Mouse (Mus musculus): ENCODE measurements around the gene Zfp169. TPM values are rescaled to one million over a fixed set of nuclear protein-coding genes. Genes with fewer than 3 reads are reported as not detected.

Gene Zfp169
- polyA plus RNA-seq, 1 experiment from 2014 or later: 7.4 TPM

DNA sequence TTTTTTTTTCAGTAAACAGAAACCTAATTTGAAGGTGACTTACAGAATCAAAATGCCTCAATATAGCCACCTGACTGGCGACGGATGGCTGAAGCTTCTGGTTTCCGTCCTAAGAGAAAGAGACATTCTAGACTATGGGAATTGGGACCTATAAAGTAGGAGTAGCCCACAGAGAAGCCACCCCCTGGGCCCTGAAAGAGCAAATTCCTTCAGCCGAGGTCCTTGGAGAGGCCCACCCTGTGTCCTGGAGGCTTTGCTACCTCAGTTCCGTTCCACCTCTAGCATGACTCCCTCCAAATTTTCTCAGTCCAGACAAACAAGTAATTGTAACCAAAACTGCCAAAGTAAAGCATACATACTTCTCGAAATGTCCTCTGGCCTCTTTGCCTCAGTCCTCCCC, 34.4 kb upstream of the Zfp169 start:
- 93% methylated on average over 6 of the region's 6 CpGs for WGBS
- Histone ChIP-seq H3K9me3 (ENCODE audit: control insufficient read depth, low read length) (no peaks in the 10 kb centered on the region), H3K27me3 (ENCODE audit: control insufficient read depth, insufficient read depth, low read length) (no peaks in the 10 kb centered on the region), H3K4me2 (ENCODE audit: low read length) (no peak overlapping the region), H3K4me3 (replicated peaks; ENCODE audit: low read depth, low read length) (no peak overlapping the region), H3K4me1 (ENCODE audit: control insufficient read depth, insufficient read depth, low read length) (peaks cover 16% of the 10 kb centered on the region), H3K9ac (replicated peaks; ENCODE audit: low read length) (no peak overlapping the region), H3K27ac (replicated peaks; ENCODE audit: low read depth, low read length) (no peak overlapping the region), H3K36me3 (ENCODE audit: control insufficient read depth, insufficient read depth, low read length) (no peaks in the 10 kb centered on the region)
- no peak for ATAC-seq (ENCODE audit: low FRiP score, low TSS enrichment)
- no peak for DNase-seq

DNA sequence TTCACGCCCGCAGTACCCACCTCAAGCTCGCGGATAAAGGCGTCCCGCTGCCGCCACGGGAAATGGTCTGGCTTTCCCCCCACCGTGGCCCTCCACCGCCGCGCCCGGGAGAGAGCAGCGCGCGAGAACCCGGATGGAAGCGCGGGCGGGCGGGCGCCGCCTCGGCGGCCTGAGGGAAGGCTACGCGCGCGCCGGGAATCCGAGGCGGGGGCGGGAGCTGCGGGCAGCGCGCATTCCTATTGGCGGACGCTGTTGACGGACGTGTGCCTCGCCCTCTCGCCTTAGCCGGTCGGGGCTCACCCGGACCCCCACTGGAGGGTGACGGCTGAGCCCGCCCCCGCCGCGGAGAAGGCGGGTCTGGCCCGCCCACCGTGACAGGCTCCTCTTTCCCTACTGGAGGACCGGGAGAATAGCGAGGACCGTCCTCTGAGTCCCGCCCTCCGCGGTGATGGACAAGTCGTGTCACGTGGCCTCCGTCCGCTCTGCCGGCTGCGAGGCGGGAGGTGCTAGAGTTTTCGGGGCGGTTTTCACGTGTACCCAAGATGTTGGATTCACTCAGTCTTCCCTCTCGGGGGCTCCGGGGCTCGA, 33.2 kb upstream of the Zfp169 start:
- ATAC-seq (ENCODE audit: low FRiP score, low TSS enrichment) (peak; percentile 98), DNase-seq (peak; percentile 99)
- H3K4me1 ChIP-seq (ENCODE audit: control insufficient read depth, insufficient read depth, low read length): peaks cover 20% of the 10 kb centered on the region
- peak overlapping the region; percentile 54 for H3K4me2 ChIP-seq (ENCODE audit: low read length)
- H3K9ac ChIP-seq (replicated peaks; ENCODE audit: low read length): peak overlapping the region; percentile 97
- H3K4me3 ChIP-seq (replicated peaks; ENCODE audit: low read depth, low read length): peak overlapping the region; percentile 97
- peak overlapping the region; percentile 100 for H3K27ac ChIP-seq (replicated peaks; ENCODE audit: low read depth, low read length)
- H3K36me3 ChIP-seq (ENCODE audit: control insufficient read depth, insufficient read depth, low read length): no peaks in the 10 kb centered on the region
- H3K9me3 ChIP-seq (ENCODE audit: control insufficient read depth, low read length): no peaks in the 10 kb centered on the region
- under 1% methylated on average over 72 of the region's 72 CpGs for WGBS
- no peaks in the 10 kb centered on the region for H3K27me3 ChIP-seq (ENCODE audit: control insufficient read depth, insufficient read depth, low read length)

GRCm38 (mm10) chr13:48545476-48546281, 32.4 kb upstream of the Zfp169 start:
- under 1% methylated on average over 66 of the region's 72 CpGs for WGBS

GRCm38 (mm10) chr13:48544867-48545266, 31.6 kb upstream of the Zfp169 start:
- Histone ChIP-seq H3K4me3 (replicated peaks; ENCODE audit: low read depth, low read length) (peak overlapping the region; percentile 97), H3K9ac (replicated peaks; ENCODE audit: low read length) (peak overlapping the region; percentile 97; the same call in 1 of the 2 replicates), H3K27me3 (ENCODE audit: control insufficient read depth, insufficient read depth, low read length) (no peaks in the 10 kb centered on the region), H3K9me3 (ENCODE audit: control insufficient read depth, low read length) (no peaks in the 10 kb centered on the region), H3K36me3 (ENCODE audit: control insufficient read depth, insufficient read depth, low read length) (no peaks in the 10 kb centered on the region), H3K27ac (replicated peaks; ENCODE audit: low read depth, low read length) (no peak overlapping the region), H3K4me1 (ENCODE audit: control insufficient read depth, insufficient read depth, low read length) (peaks cover 24% of the 10 kb centered on the region), H3K4me2 (ENCODE audit: low read length) (peak overlapping the region; percentile 80)
- DNase-seq (no peak), ATAC-seq (ENCODE audit: low FRiP score, low TSS enrichment) (no peak)
- 50% methylated on average over 4 of the region's 4 CpGs for WGBS

More at GRCm38 (mm10) chr13:48545476-48546281, 32.4 kb upstream of the Zfp169 start:
- Histone ChIP-seq H3K9me3 (ENCODE audit: control insufficient read depth, low read length) (no peaks in the 10 kb centered on the region), H3K27me3 (ENCODE audit: control insufficient read depth, insufficient read depth, low read length) (no peaks in the 10 kb centered on the region), H3K36me3 (ENCODE audit: control insufficient read depth, insufficient read depth, low read length) (no peaks in the 10 kb centered on the region), H3K27ac (replicated peaks; ENCODE audit: low read depth, low read length) (peak overlapping the region; percentile 100), H3K9ac (replicated peaks; ENCODE audit: low read length) (peak overlapping the region; percentile 97), H3K4me2 (ENCODE audit: low read length) (peak overlapping the region; percentile 80), H3K4me1 (ENCODE audit: control insufficient read depth, insufficient read depth, low read length) (peaks cover 24% of the 10 kb centered on the region), H3K4me3 (replicated peaks; ENCODE audit: low read depth, low read length) (peak overlapping the region; percentile 97)
- ATAC-seq (ENCODE audit: low FRiP score, low TSS enrichment): peak; percentile 85
- peak; percentile 100 for DNase-seq

- Histone ChIP-seq H3K4me3 (replicated peaks; ENCODE audit: low read depth, low read length) (no peak overlapping the region; the same call in 1 of the 2 replicates), H3K27me3 (ENCODE audit: control insufficient read depth, insufficient read depth, low read length) (no peaks in the 10 kb centered on the region), H3K36me3 (ENCODE audit: control insufficient read depth, insufficient read depth, low read length) (no peaks in the 10 kb centered on the region), H3K4me2 (ENCODE audit: low read length) (peak overlapping the region; percentile 80), H3K4me1 (ENCODE audit: control insufficient read depth, insufficient read depth, low read length) (peaks cover 24% of the 10 kb centered on the region), H3K9me3 (ENCODE audit: control insufficient read depth, low read length) (no peaks in the 10 kb centered on the region), H3K27ac (replicated peaks; ENCODE audit: low read depth, low read length) (no peak overlapping the region), H3K9ac (replicated peaks; ENCODE audit: low read length) (no peak overlapping the region)
- DNase-seq (no peak), ATAC-seq (ENCODE audit: low FRiP score, low TSS enrichment) (no peak)
These were observed 31.1 kb upstream of the Zfp169 start for GRCm38 (mm10) chr13:48544391-48544790.

DNA sequence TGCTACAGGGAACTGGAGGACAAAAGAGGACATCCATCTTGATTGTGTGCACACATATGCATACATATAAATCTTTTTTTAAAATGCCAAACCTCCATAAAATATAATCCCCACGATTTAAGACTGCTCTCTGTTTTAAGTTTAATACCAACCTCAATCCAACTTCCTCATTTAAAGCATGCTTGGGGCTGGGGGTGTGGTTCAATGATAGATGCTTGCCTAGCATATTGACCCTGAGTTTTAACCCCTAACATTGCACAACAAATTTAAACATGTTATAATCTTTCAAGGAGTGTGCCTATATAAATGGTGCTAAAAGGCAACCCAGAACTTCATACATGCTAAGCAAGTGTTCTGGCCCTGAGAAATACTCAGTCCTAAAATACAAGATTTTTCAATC, 27.2 kb upstream of the Zfp169 start:
- Histone ChIP-seq H3K27ac (replicated peaks; ENCODE audit: low read depth, low read length) (no peak overlapping the region), H3K4me2 (ENCODE audit: low read length) (no peak overlapping the region), H3K4me3 (replicated peaks; ENCODE audit: low read depth, low read length) (no peak overlapping the region), H3K4me1 (ENCODE audit: control insufficient read depth, insufficient read depth, low read length) (peaks cover 24% of the 10 kb centered on the region), H3K9me3 (ENCODE audit: control insufficient read depth, low read length) (no peaks in the 10 kb centered on the region), H3K27me3 (ENCODE audit: control insufficient read depth, insufficient read depth, low read length) (no peaks in the 10 kb centered on the region), H3K36me3 (ENCODE audit: control insufficient read depth, insufficient read depth, low read length) (0 out of 2 replicates have a peak, but pooled peaks cover 5% of the 10 kb centered on the region), H3K9ac (replicated peaks; ENCODE audit: low read length) (no peak overlapping the region)
- no peak for DNase-seq
- 82% methylated on average over 1 of the region's 1 CpGs for WGBS
- ATAC-seq (ENCODE audit: low FRiP score, low TSS enrichment): no peak

DNA sequence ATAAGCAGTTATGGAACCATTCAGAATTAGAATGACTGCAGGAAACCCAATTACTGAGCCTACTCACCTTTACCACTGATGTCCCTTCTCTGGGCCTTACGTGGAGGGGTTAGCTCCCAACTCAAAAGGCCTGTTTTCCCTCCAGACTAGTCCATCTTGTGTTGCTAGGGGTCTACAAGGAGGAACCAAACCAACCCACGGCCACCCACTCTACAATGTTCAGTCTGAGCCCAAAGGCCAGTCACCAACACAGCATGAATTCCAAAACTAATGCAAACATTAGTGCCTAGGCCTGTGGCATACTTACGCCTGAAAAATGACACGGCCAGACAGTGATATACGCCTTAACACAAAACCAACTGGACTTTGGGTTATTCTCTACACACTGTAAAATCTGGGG, 20.2 kb upstream of the Zfp169 start:
- ATAC-seq (ENCODE audit: low FRiP score, low TSS enrichment) (no peak), DNase-seq (no peak)
- H3K27me3 ChIP-seq (ENCODE audit: control insufficient read depth, insufficient read depth, low read length): no peaks in the 10 kb centered on the region
- no peak overlapping the region for H3K9ac ChIP-seq (replicated peaks; ENCODE audit: low read length)
- H3K4me1 ChIP-seq (ENCODE audit: control insufficient read depth, insufficient read depth, low read length): no peaks in the 10 kb centered on the region
- H3K36me3 ChIP-seq (ENCODE audit: control insufficient read depth, insufficient read depth, low read length): peaks cover 12% of the 10 kb centered on the region; the same call in 1 of the 2 replicates
- no peaks in the 10 kb centered on the region for H3K9me3 ChIP-seq (ENCODE audit: control insufficient read depth, low read length)
- H3K4me3 ChIP-seq (replicated peaks; ENCODE audit: low read depth, low read length): no peak overlapping the region
- no peak overlapping the region for H3K4me2 ChIP-seq (ENCODE audit: low read length)
- 91% methylated on average over 5 of the region's 5 CpGs for WGBS
- H3K27ac ChIP-seq (replicated peaks; ENCODE audit: low read depth, low read length): no peak overlapping the region

DNA sequence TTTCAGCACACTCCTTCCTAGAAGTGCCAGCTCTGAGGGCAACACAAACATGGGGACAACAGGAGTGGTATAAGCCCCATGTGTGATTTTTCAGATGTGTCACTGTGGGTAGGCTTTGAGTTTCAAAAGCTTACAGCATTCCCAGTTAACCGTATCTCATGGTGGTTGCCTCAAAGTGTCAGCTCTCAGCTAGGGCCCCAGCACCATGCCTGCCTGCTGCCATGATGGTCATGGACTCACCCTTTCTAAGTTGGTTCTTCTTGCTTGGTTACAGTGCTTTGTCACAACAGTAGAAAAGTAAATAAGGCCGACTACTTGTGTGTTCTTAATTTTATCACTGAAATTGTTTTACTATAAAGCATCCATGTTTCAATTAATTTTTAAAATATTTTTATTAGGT, 18.2 kb upstream of the Zfp169 start:
- no peak overlapping the region for H3K27ac ChIP-seq (replicated peaks; ENCODE audit: low read depth, low read length)
- H3K36me3 ChIP-seq (ENCODE audit: control insufficient read depth, insufficient read depth, low read length): peaks cover 8% of the 10 kb centered on the region; the same call in 1 of the 2 replicates
- no peak overlapping the region for H3K9ac ChIP-seq (replicated peaks; ENCODE audit: low read length)
- no peaks in the 10 kb centered on the region for H3K4me1 ChIP-seq (ENCODE audit: control insufficient read depth, insufficient read depth, low read length)
- no peaks in the 10 kb centered on the region for H3K27me3 ChIP-seq (ENCODE audit: control insufficient read depth, insufficient read depth, low read length)
- DNase-seq (no peak), ATAC-seq (ENCODE audit: low FRiP score, low TSS enrichment) (no peak)
- H3K4me2 ChIP-seq (ENCODE audit: low read length): no peak overlapping the region
- 87% methylated on average over 2 of the region's 2 CpGs for WGBS
- no peaks in the 10 kb centered on the region for H3K9me3 ChIP-seq (ENCODE audit: control insufficient read depth, low read length)
- H3K4me3 ChIP-seq (replicated peaks; ENCODE audit: low read depth, low read length): no peak overlapping the region

DNA sequence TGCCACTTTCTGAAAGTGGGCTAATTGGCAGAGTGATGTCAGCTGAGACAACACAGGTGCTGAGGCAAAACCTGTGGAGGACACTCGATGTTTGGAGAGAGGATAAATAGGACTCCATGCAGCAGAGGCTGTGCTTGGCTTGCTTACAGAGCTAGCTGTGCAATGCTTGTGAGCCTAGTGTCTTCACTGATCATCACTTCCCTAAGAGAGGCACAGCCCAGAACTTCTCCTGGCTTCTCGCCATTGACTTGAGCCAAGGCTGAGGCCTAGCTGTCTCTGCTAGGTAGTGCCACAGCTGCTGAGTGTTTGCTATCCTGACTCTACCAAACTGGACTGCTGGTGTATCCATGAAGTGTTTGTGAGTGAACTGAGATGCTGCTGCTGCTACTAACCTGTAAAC, 17.4 kb upstream of the Zfp169 start:
- Histone ChIP-seq H3K4me3 (replicated peaks; ENCODE audit: low read depth, low read length) (no peak overlapping the region), H3K4me2 (ENCODE audit: low read length) (no peak overlapping the region), H3K4me1 (ENCODE audit: control insufficient read depth, insufficient read depth, low read length) (no peaks in the 10 kb centered on the region), H3K9ac (replicated peaks; ENCODE audit: low read length) (no peak overlapping the region), H3K9me3 (ENCODE audit: control insufficient read depth, low read length) (no peaks in the 10 kb centered on the region), H3K27ac (replicated peaks; ENCODE audit: low read depth, low read length) (no peak overlapping the region), H3K27me3 (ENCODE audit: control insufficient read depth, insufficient read depth, low read length) (no peaks in the 10 kb centered on the region), H3K36me3 (ENCODE audit: control insufficient read depth, insufficient read depth, low read length) (peaks cover 7% of the 10 kb centered on the region; the same call in 1 of the 2 replicates)
- no peak for DNase-seq
- 76% methylated on average over 2 of the region's 2 CpGs for WGBS
- ATAC-seq (ENCODE audit: low FRiP score, low TSS enrichment): no peak
